Mouse (Mus musculus): ENCODE results near the gene Rnaseh2c.

DNA sequence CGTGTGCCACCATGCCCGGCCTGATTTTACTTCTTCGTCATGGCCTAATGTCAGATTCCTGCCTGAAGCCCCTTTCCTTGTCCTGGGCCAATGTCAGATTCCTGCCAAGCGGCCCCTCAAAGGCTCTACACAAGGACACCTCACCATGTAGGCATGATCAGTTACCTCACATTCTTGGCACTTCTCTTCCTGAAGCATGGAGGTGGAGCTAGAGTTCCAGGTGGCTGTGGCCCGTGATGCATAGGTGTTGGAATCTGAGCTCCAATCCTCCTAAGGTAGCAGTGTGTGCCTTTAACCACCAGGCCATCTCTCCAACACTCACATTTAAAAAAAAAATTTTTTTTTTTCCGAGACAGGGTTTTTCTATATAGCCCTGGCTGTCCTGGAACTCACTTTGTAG is 20.9 kb upstream of the Rnaseh2c start:
- TF ChIP-seq CTCF (IDR thresholded peaks at IDR 0.05; ENCODE audit: low read depth, low read length) = no peak
- TF ChIP-seq POLR2A (IDR thresholded peaks at IDR 0.05; ENCODE audit: insufficient read depth, low read length) = no peak
